ENCODE assay signal across 8 mouse cellular contexts in the genomic region with DNA sequence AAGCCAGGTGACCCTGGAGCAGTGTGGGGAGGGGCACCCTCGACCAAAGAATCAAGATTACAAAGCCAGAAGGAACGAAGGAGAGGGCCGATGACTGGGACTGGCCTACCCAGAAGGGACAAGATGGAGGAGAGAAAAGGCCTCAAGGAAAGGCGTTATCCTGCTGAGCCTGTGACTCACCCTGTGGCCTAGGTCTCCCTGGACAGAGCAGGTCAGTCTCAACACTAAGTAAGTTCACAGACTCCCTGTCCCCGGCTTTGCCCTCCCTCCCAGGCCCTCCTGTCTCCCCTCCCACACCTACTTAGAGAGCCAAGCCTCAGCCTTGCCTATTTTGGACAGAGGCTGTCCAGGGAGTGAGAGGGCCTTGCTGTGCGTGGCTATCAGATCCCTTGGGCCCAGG. TPM values are rescaled to one million over a fixed set of nuclear protein-coding genes. Genes with fewer than 3 reads are reported as not detected.
DNase-seq lines count a peak whose midpoint lies in the region; ATAC-seq and TF ChIP-seq lines count a peak whose summit lies in the region.

A gene (plus strand): TSS at position 79 of the 400 bp plus-strand sequence.

- TF ChIP-seq CTCF in thymus, adult 2 months (IDR thresholded peaks at IDR 0.05; ENCODE audit: borderline replicate concordance, control insufficient read depth, extremely low read depth, insufficient read depth, low read length, poor library complexity) = no peak

- 0 out of 2 replicates have a peak, but pooled peaks have one; percentile 8 for ATAC-seq in erythroblast, adult 5-6 weeks (replicated peaks; ENCODE audit: low FRiP score, poor library complexity, severe bottlenecking)
- no peak for ATAC-seq in limb, embryonic 11.5 days (ENCODE audit: insufficient number of reproducible peaks, low FRiP score, low TSS enrichment, low read depth)
- no peak for ATAC-seq in neutrophil, adult 5-6 weeks (ENCODE audit: extremely low read depth, insufficient number of reproducible peaks, low FRiP score, poor library complexity, severe bottlenecking)

- DNase-seq in thymus, adult 2 months = no peak
- DNase-seq in thymus, adult 18-20 months = no peak
- DNase-seq in heart, postnatal 10 days = no peak
- DNase-seq in limb, embryonic 11.5 days (ENCODE audit: low spot score) = no peak
- DNase-seq in thymus, postnatal 25 days = no peak
- DNase-seq in retina, embryonic 14.5 days (ENCODE audit: low spot score) = no peak

- no peak within 1 kb of the TSS for H3K4me2 ChIP-seq in limb, embryonic 11.5 days (ENCODE audit: low read depth, severe bottlenecking)

- peaks cover 32% of the 10 kb centered on the region for H3K4me1 ChIP-seq in thymus, adult 2 months (replicated peaks; ENCODE audit: control insufficient read depth, insufficient read depth, low read length)
- H3K4me1 ChIP-seq in limb, embryonic 11.5 days (ENCODE audit: control insufficient read depth, insufficient read depth, low read length) = no peaks in the 10 kb centered on the region

- intact Hi-C loops in heart, postnatal 10 days (cut with DNase I) = loop anchor here (1.0 to 5.0 kb wide), 3 partner anchors 33 to 107 kb away; no protein-coding TSS in a partner anchor

- H3K4me3 ChIP-seq in thymus, adult 2 months (ENCODE audit: control insufficient read depth, insufficient read depth, low read length) = no peak within 1 kb of the TSS
- H3K4me3 ChIP-seq in limb, embryonic 11.5 days (ENCODE audit: low read depth, low read length) = no peak within 1 kb of the TSS

- no peak within 1 kb of the TSS for H3K9ac ChIP-seq in limb, embryonic 11.5 days (ENCODE audit: low read length)

- no peaks in the 10 kb centered on the region for H3K36me3 ChIP-seq in thymus, adult 2 months (ENCODE audit: control insufficient read depth, insufficient read depth, low read length)
- H3K36me3 ChIP-seq in limb, embryonic 11.5 days (ENCODE audit: control insufficient read depth, insufficient read depth, low read length) = no peaks in the 10 kb centered on the region

- 34% methylated on average over 6 of the region's 6 CpGs for WGBS in thymus, adult 2 months
- 72% methylated on average over 6 of the region's 6 CpGs for WGBS in limb, embryonic 11.5 days

- no peaks in the 10 kb centered on the region for H3K9me3 ChIP-seq in limb, embryonic 11.5 days (ENCODE audit: control insufficient read depth, low read length)

- peak within 1 kb of the TSS; percentile 28; the same call in 1 of the 2 replicates for H3K27ac ChIP-seq in thymus, adult 2 months (ENCODE audit: control insufficient read depth, insufficient read depth, low read length)
- no peak within 1 kb of the TSS for H3K27ac ChIP-seq in limb, embryonic 11.5 days (replicated peaks; ENCODE audit: low read depth, low read length)

- H3K27me3 ChIP-seq in thymus, adult 2 months (ENCODE audit: control insufficient read depth, insufficient read depth, low read length) = no peaks in the 10 kb centered on the region
- no peaks in the 10 kb centered on the region for H3K27me3 ChIP-seq in limb, embryonic 11.5 days (ENCODE audit: control insufficient read depth, insufficient read depth, low read length)

- no peak for TF ChIP-seq POLR2A in thymus, adult 2 months (IDR thresholded peaks at IDR 0.05; ENCODE audit: control insufficient read depth, extremely low read depth, insufficient read depth, low read length, poor library complexity)

RNA-seq across cellular contexts. Expression of the gene that starts here (rescaled TPM):
- 333 and 390 TPM in 2 replicates for polyA plus RNA-seq in thymus, adult 2 months (2012; rRNA removed)
- 23.4 and 27.6 TPM in 2 replicates for total RNA-seq in erythroblast, adult 5-6 weeks (2015; ENCODE audit: low replicate concordance)
- 21.5 and 23.1 TPM in 2 replicates for total RNA-seq in erythroblast, adult 5-6 weeks (2017; ENCODE audit: low replicate concordance)
- 100 to 1,000 TPM; 107 to 117 TPM for total RNA-seq in heart, postnatal 10 days (2021)
- polyA plus RNA-seq in limb, embryonic 11.5 days (2014; fragmentation: Nextera tagmentation; extraction: Ambion mirVana) = 50.5 and 51.2 TPM in 2 replicates
- total RNA-seq in neutrophil, adult 5-6 weeks (2017) = 27.5 and 32.7 TPM in 2 replicates
